Mouse (Mus musculus): ENCODE measurements around the gene Dhx37. TPM values are rescaled to one million over a fixed set of nuclear protein-coding genes. Genes with fewer than 3 reads are reported as not detected.
"Not testable (repeated sequence)": the region's sequence is repeated elsewhere in the genome, so short reads cannot be mapped to it uniquely, and the experiment has no call there.

Dhx37 gene
- polyA plus RNA-seq, 1 experiment, result 16.8 TPM

- peak; percentile 94 for DNase-seq (ENCODE audit: low spot score)
Measured at GRCm38 (mm10) chr5:125389579-125390441, 44.1 kb downstream of the Dhx37 start, which contains the start of gene Ubc. Ubc (minus strand) TSS chr5:125390202.

GRCm38 (mm10) chr5:125389131-125389578 is 44.8 kb downstream of the Dhx37 start, which contains the start of gene Gm10382:
Gm10382 (plus strand) TSS chr5:125389322.
- peak; percentile 71 for DNase-seq (ENCODE audit: low spot score)

DNA sequence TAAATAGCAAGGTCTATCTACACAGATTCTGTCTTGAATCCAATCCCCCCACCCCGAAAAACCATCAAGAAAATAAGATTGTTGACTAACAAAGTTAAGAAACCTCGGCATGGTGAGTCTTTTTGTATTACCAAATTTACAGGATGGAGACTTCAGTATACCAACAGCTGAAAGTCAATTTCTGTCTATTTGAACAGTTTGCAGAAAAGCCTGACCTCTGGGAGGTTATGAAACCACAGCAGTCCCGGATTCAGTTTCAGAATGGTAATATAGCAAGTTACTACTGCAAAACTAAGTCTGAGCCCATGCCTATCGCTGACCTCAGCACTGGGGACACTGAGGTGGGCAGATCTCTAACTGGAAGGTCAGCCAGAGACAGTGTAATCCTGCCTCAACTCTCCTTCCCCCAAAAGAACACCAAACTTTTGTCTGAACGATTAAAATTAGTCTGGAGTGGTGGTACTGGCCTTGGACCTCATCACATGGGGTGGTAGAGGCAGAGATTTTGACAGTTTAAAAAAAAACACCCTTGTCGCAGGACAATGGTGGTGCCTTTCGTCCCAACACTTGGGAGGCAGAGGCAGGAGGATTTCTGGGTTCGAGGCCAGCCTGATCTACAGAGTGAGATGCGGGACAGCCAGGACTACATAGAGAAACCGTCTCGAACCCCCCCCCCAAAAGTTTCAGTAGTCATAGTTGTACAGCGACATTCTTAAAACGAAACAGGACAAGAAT is 45.4 kb downstream of the Dhx37 start:
- no peak for DNase-seq (ENCODE audit: low spot score)

- DNase-seq (ENCODE audit: low spot score), result not testable (repeated sequence)
Measured at GRCm38 (mm10) chr5:125387295-125387694, 46.6 kb downstream of the Dhx37 start.

DNA sequence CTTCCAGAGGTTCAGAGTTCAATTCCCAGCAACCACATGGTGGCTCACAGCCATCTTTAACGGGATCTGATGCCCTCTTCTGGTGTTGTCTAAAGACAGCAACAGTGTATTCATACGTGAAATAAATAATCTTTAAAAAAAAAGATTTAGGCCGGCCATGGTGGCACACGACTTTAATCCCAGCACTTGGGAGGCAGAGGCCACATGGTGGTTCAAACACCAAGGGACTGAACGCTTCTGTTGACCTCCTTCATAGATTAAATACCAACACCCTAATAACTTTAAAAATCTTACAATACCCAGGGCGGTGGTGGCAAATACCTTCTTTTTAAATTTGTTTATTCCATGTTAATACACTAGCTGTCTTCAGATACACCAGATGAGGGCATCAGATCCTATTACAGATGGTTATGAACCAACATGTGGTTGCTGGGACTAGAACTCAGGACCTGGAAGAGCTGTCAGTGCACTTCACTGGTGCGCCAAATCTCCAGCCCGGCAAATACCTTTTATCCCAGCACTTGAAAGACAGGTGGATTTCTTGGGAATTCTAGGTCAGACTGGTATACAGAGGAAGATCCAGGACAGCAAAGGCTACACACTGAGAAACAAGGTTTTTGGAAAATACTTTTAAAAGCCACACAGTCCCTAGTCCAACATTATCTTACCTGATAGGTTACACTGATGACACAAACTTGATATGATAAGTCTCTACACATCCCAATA is 48.5 kb downstream of the Dhx37 start:
- no peak for DNase-seq (ENCODE audit: low spot score)

DNA sequence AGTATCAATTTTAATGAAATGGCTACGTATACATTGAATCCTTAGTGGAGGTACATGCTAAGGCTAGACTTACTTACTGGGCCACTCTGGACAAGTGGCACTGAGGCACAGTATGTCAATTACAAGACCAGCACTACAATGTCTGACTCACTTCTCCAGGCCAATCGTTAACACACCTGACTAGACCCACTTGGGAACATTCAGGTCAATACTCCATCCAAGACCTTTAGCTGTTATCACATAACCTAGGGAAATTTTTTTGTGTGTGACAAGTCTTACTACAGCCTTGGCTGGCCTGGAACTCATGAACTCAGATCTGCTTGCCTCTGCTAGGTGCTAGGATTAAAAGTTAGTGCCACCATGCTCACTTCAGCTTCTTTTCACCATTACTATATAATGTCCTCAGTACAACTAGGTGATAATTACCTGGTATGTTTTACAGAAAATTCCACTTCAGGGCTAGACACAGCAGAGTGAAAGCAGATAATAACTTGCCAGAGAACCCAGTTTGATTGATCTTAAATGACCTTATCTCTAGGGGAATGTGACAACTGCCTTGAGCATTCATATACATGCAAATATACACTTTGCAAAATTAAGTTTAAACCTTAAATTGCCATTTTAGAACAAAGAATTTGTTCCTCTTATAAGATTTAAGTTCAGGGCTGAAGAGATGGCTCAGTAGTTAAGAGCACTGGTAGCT is 49.3 kb downstream of the Dhx37 start:
- no peak for DNase-seq (ENCODE audit: low spot score)

DNA sequence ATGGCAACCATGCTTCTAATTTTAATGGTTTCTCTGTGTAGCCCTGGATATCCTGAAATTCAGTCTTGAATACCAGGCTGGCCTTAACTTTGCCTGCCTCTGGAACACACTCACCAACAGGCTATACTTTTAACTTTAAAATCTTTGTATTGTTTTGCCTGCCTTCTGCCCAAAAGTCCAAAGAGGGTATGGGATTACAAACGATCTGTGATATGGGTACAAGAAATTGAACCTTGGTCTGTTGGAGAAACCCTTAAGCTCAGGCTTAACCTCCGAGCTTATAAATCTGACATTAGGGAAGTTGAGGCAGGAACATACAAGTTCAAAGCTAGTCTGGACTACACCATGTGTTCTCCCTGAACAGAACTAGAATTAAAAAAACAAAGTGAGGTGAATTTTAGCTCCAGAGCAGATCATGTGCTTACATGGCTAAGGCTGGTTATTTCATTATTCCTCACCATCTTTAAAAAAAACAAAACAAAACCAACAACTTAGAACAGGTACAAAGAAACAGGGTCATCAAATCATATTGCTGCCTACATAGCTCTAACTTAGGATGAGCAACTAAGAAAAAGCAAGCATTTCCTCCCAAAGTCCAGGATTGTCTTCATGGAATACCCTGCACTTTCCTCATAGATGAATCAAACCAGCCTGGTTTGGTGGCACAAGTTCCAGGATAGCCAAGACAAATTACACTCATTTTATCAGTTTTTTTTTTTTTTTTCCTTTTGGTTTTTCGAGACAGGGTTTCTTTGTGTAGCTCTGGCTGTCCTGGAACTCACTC is 50.1 kb downstream of the Dhx37 start:
- DNase-seq (ENCODE audit: low spot score), result no peak

DNA sequence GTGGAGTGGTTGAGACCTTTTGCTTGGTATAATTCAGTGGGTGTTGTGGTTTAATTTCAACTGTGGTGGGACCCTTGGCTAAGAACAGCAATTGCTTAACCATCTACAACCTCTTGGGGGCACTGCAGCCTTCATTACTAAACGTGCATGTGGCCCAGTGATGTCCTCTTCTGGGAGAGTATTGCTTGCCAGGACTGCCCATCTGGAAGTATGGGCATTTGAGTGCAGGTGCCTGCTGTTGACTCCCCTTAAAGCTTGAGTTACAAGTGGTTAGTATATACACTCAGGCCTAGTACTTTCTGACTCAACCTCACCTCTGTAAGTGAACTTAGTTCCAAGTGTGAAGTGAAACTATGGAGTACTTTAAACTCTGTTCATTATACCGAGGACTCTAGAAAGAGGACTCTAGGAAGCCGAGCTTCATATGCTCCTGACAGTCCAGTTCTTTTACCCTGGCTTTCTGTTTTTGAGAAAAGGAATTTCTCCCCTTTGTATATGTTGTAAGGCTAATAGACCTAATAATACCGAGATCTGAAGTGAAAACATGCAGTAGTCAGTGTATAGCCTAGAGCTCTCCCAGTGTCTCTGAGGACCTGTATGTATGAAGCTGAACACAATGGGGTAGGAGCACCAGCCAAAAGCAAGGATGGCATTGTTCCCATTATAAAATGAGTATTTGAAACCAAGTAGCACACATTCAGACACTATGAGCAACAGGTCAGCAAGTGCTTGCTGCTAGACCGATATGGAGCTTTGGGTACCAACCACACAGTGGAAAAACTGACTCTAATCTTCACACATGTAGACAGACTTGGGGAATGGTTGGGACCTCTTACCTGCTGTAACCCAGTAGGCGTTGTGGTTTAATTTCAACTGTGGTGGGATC is 51.0 kb downstream of the Dhx37 start:
- DNase-seq (ENCODE audit: low spot score), result no peak

DNA sequence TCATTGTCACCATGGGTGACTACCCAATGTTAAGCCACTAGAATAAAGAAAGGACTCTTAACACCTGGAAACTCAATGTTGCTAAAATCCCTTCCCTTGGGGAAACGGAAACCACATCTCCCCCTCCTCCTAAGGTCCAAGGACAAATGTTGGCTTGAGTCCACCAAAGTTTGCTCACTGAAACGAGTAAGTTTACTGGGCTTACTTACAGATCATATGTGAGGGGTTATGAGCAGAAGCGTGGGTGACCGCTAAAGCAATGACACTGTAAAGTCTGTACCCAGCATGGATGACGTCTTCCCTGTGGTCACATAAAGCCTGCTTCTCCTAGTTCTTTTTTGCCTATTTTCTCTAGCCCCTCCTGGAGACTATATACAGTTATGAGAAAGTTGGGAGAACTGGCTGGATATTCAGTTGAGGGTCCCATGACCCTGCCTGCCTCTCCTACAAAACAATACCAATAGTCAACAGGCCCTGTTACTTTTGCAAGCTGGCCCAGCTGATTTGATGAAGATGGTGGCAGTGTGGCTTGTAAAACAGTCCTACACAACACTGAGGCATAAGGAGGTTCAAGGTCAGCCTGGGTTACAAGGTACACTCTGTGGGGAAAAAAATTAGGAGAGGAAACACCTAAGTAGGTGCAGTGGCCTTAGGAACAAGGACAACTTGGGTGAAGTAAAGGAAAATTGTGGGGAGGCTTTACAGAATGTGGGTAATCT is 51.8 kb downstream of the Dhx37 start:
- DNase-seq (ENCODE audit: low spot score), result no peak

GRCm38 (mm10) chr5:125378919-125379318 is 55.0 kb downstream of the Dhx37 start:
- no peak for DNase-seq (ENCODE audit: low spot score)

DNA sequence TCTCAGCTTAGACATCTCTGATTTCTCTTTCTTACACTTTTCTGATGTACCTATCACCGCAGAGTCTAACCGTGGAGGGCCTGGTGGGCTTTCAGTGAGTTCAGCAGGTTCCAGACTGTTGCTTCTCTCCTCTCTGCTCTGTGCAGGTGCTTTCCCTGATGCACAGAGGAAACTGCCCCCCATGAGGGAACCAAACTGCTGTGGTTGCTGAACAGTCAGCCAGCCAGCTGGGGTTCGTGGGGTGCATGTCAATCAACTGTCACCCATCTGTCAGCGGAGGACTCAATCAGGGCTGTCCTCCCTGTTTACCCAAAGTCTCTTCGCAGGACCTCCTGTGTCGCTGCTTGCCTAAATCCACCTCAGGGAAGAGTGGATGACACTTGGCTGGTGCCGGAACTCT is 56.7 kb downstream of the Dhx37 start:
- no peak for DNase-seq (ENCODE audit: low spot score)

GRCm38 (mm10) chr5:125375871-125376270 is 58.0 kb downstream of the Dhx37 start:
- no peak for DNase-seq (ENCODE audit: low spot score)

GRCm38 (mm10) chr5:125372027-125372426 is 61.9 kb downstream of the Dhx37 start:
- no peak for DNase-seq (ENCODE audit: low spot score)

DNA sequence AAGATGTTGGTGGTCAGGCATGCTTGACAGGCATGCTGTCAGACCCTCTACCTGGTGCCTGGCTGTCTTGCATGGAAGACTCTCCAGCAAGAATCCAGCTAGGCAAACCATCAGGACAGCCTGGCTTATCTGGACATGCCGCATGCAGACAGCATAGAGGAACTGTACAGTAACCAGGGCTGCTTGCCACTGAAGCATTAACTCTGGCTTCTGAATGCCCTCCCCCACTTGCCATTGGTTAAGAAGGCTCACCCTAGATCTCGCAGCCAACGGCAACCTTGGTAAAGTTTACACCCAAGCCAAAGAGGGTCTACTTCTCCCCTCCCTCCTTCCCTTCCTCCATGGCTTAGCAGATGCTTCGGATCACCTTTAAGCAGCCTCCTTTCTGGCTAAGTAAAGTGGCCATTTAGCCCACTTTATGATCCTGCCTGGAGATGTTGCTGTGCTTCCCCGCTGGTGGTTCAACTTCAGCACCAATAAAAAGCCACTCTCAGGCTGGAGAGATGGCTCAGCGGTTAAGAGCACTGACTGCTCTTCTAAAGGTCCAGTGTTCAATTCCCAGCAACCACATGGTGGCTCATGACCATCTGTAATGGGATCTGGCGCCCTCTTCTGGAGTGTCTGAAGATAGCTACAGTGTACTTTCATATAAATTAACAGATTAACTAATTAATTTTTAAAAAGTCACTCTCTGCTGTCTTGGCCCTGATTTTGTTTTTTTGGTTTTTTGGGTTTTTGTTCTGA is 62.8 kb downstream of the Dhx37 start:
- DNase-seq (ENCODE audit: low spot score), result no peak

GRCm38 (mm10) chr5:125368568-125368967 is 65.4 kb downstream of the Dhx37 start:
- no peak for DNase-seq (ENCODE audit: low spot score)

GRCm38 (mm10) chr5:125368156-125368555 is 65.8 kb downstream of the Dhx37 start:
- DNase-seq (ENCODE audit: low spot score), result no peak

- DNase-seq (ENCODE audit: low spot score), result no peak
Measured at GRCm38 (mm10) chr5:125364851-125365429, 69.0 kb downstream of the Dhx37 start.

- no peak for DNase-seq (ENCODE audit: low spot score)
Measured at GRCm38 (mm10) chr5:125363894-125364293, 70.0 kb downstream of the Dhx37 start.

Data from urinary bladder, adult 2 months (tissue).